Mouse (Mus musculus) CH12.LX (cell line): ENCODE data around the gene Taar8c. TPM values are rescaled to one million over a fixed set of nuclear protein-coding genes. Genes with fewer than 3 reads are reported as not detected.
"Not testable (repeated sequence)": the region's sequence is repeated elsewhere in the genome, so short reads cannot be mapped to it uniquely, and the experiment has no call there.

Source experiments
- DNase-seq: peaks from one replicate; pipeline ENCODE4 v3.0.0-alpha.2; 2013; ENCODE audit errors: extremely low read depth
- H3K27ac ChIP-seq: 2 replicates; pipeline ENCODE4 v1.5.1; 2012; ENCODE audit warnings: low read depth, mild to moderate bottlenecking, control low read depth, moderate library complexity; ENCODE audit not compliant: insufficient read depth
- H3K27me3 ChIP-seq: replicated peaks from 2 replicates; pipeline ENCODE3; 2012; ENCODE audit warnings: inconsistent platforms
- H3K36me3 ChIP-seq, 2 experiments: replicated peaks in 1 of 2; 2 replicates each; pipeline versions ENCODE3 to v1.6.1; 2012; ENCODE audit warnings: inconsistent platforms in 1 of 2, low read length in 1 of 2, mild to moderate bottlenecking in 1 of 2, mixed read lengths in 1 of 2, moderate library complexity in 1 of 2; ENCODE audit not compliant: control insufficient read depth in 1 of 2, insufficient read depth in 1 of 2
- H3K4me1 ChIP-seq, 2 experiments: 2 replicates each; pipeline ENCODE4 v1.6.1; 2012; ENCODE audit warnings: inconsistent platforms in 1 of 2, moderate library complexity in 1 of 2; ENCODE audit not compliant: insufficient read depth in 2 of 2, control insufficient read depth in 1 of 2
- H3K4me2 ChIP-seq: 2 replicates; pipeline ENCODE4 v1.6.1; 2012; ENCODE audit warnings: low read depth, mild to moderate bottlenecking, control low read depth; ENCODE audit not compliant: poor library complexity, insufficient read depth, severe bottlenecking
- H3K4me3 ChIP-seq, 3 experiments: fragments of 150-350 bp in 1 of 3; sonication (generic) in 1 of 3; replicated peaks in 1 of 3; 2 replicates each; pipeline versions ENCODE3 to v1.5.1; 2011 to 2012; ENCODE audit warnings: low read depth in 2 of 3, low read length in 2 of 3, mild to moderate bottlenecking in 2 of 3, moderate library complexity in 2 of 3, control low read depth in 1 of 3, improper control_type of control experiment in 1 of 3, inconsistent platforms in 1 of 3, mixed read lengths in 1 of 3; ENCODE audit not compliant: poor library complexity in 1 of 3
- H3K79me2 ChIP-seq: replicated peaks from 2 replicates; pipeline ENCODE4 v1.6.1; 2012; ENCODE audit warnings: mild to moderate bottlenecking, moderate library complexity; ENCODE audit not compliant: control insufficient read depth, poor library complexity, insufficient read depth, severe bottlenecking; ENCODE audit errors: extremely low read depth
- H3K9ac ChIP-seq: 2 replicates; pipeline ENCODE4 v1.6.1; 2012; ENCODE audit warnings: low read depth, mild to moderate bottlenecking, control low read depth, moderate library complexity; ENCODE audit not compliant: insufficient read depth
- H3K9me3 ChIP-seq: replicated peaks from 2 replicates; pipeline ENCODE3; 2012; ENCODE audit warnings: low read length, inconsistent platforms, mixed read lengths
- CTCF ChIP-seq, 2 experiments: IDR thresholded peaks in 1 of 2; conservative IDR thresholded peaks in 1 of 2; 2 replicates each; pipeline ENCODE4 v1.5.1; 2011 to 2012; ENCODE audit warnings: low read depth in 2 of 2, low read length in 2 of 2, improper control_type of control experiment in 1 of 2, inconsistent platforms in 1 of 2, mild to moderate bottlenecking in 1 of 2, moderate library complexity in 1 of 2
- ETS1 ChIP-seq: conservative IDR thresholded peaks from 2 replicates; pipeline ENCODE4 v1.6.1; 2012; ENCODE audit warnings: low read depth, mild to moderate bottlenecking, inconsistent platforms, low read length, improper control_type of control experiment, moderate library complexity
- GABPA ChIP-seq: IDR thresholded peaks from 2 replicates; pipeline ENCODE4 v1.6.1; 2012; ENCODE audit warnings: low read depth, low read length, improper control_type of control experiment, inconsistent platforms; ENCODE audit not compliant: insufficient replicate concordance
- HCFC1 ChIP-seq: IDR thresholded peaks from 2 replicates; pipeline ENCODE4 v1.6.1; 2012; ENCODE audit warnings: low read depth, mild to moderate bottlenecking, inconsistent platforms, low read length, improper control_type of control experiment
- IRF4 ChIP-seq: IDR thresholded peaks from 2 replicates; pipeline ENCODE4 v1.6.1; 2014; ENCODE audit warnings: low read depth, mild to moderate bottlenecking, inconsistent platforms, low read length, improper control_type of control experiment
- JUND ChIP-seq: conservative IDR thresholded peaks from 2 replicates; pipeline ENCODE4 v1.6.1; 2011; ENCODE audit warnings: low read depth, low read length, improper control_type of control experiment
- KAT2A ChIP-seq: IDR thresholded peaks from 2 replicates; pipeline ENCODE4 v1.6.1; 2012; ENCODE audit warnings: low read length, improper control_type of control experiment, inconsistent platforms; ENCODE audit not compliant: insufficient replicate concordance
- MAFK ChIP-seq: IDR thresholded peaks from 2 replicates; pipeline ENCODE4 v1.6.1; 2011; ENCODE audit warnings: low read length, improper control_type of control experiment; ENCODE audit not compliant: insufficient replicate concordance
- MXI1 ChIP-seq: IDR thresholded peaks from 2 replicates; pipeline ENCODE4 v1.6.1; 2011; ENCODE audit warnings: mild to moderate bottlenecking, low read depth, low read length, improper control_type of control experiment
- MYC ChIP-seq: IDR thresholded peaks from 2 replicates; pipeline ENCODE4 v1.6.1; 2011; ENCODE audit warnings: low read depth, mild to moderate bottlenecking, improper control_type of control experiment, low read length
- POLR2A ChIP-seq: IDR thresholded peaks from 2 replicates; pipeline ENCODE4 v1.6.1; 2011; ENCODE audit warnings: low read depth, mild to moderate bottlenecking, improper control_type of control experiment, low read length
- POLR2AphosphoS2 ChIP-seq: IDR thresholded peaks from 2 replicates; pipeline ENCODE4 v1.6.1; 2011; ENCODE audit warnings: low read depth, low read length, improper control_type of control experiment
- RAD21 ChIP-seq: IDR thresholded peaks from 2 replicates; pipeline ENCODE4 v1.6.1; 2011; ENCODE audit warnings: low read depth, mild to moderate bottlenecking, low read length, improper control_type of control experiment, moderate library complexity
- RCOR1 ChIP-seq: conservative IDR thresholded peaks from 2 replicates; pipeline ENCODE4 v1.6.1; 2012; ENCODE audit warnings: low read depth, mild to moderate bottlenecking, inconsistent platforms, low read length, improper control_type of control experiment
- SIN3A ChIP-seq: IDR thresholded peaks from 2 replicates; pipeline ENCODE4 v1.6.1; 2012; ENCODE audit warnings: low read length, improper control_type of control experiment, inconsistent platforms
- SMC3 ChIP-seq: IDR thresholded peaks from 2 replicates; pipeline ENCODE4 v1.6.1; 2011; ENCODE audit warnings: low read depth, low read length, improper control_type of control experiment
- UBTF ChIP-seq: IDR thresholded peaks from 2 replicates; pipeline ENCODE4 v1.6.1; 2012; ENCODE audit warnings: low read depth, mild to moderate bottlenecking, inconsistent platforms, low read length, improper control_type of control experiment, moderate library complexity
- USF2 ChIP-seq: conservative IDR thresholded peaks from 2 replicates; pipeline ENCODE4 v1.6.1; 2011; ENCODE audit warnings: low read depth, low read length, improper control_type of control experiment
- dilution Hi-C: fragments of 300-500 bp; cut with MboI; formaldehyde crosslinking; loops from 2 replicates; pipeline ENCODE4 v1.14.3; 2020; ENCODE audit warnings: low sequenced_read_pairs; ENCODE audit not compliant: extremely low pct_unique_long_range_greater_than_20kb, extremely low pct_ligation_motif_present
- in situ Hi-C: fragments of 300-500 bp; cut with MboI; formaldehyde crosslinking; loops from 3 replicates; pipeline ENCODE4 v1.14.3; 2019; ENCODE audit warnings: low sequenced_read_pairs, low pct_ligation_motif_present, low pct_unique_long_range_greater_than_20kb, mixed read lengths
- polyA plus RNA-seq: library from polyadenylated mRNA; unstranded; fragments of >175 nt; gene quantifications from 2 replicates; pipeline ENCODE4 v1.2.1, GENCODE M21; 2012; ENCODE audit warnings: low read depth; ENCODE audit not compliant: insufficient read length
- total RNA-seq, 2 experiments: library from RNA; depleted of rRNA; stranded (reverse); fragments of 300-350 nt in 1 of 2; fragments of >200 nt in 1 of 2; gene quantifications; 2 replicates each; pipeline ENCODE4 v1.2.3; 2012 to 2014

Gene Taar8c
- total and polyA plus RNA-seq, 3 experiments = not detected

GRCm38 (mm10) chr10:24131451-24132262 lies 29.9 kb upstream of the Taar8c start:
- H3K27me3 ChIP-seq = no peaks in the 10 kb centered on the region
- no peaks in the 10 kb centered on the region for H3K9me3 ChIP-seq
- H3K9ac ChIP-seq = no peak overlapping the region
- peak overlapping the region in 1 of 3 experiments; percentile 14 for H3K4me3 ChIP-seq
- no peaks in the 10 kb centered on the region for H3K79me2 ChIP-seq
- peak overlapping the region; percentile 71 for H3K4me2 ChIP-seq
- no peaks in the 10 kb centered on the region for H3K36me3 ChIP-seq
- TF ChIP-seq KAT2A (no peak), MYC (no peak), POLR2A (no peak), UBTF (no peak), IRF4 (peak; percentile 71; the same call in 1 of the 2 replicates), USF2 (no peak), GABPA (no peak), RAD21 (peak; percentile 94), MXI1 (no peak), MAFK (no peak), HCFC1 (no peak), CTCF (conservative IDR thresholded peaks at IDR 0.05 in 1 of 2, IDR thresholded peaks at IDR 0.05 in 1 of 2; ENCODE audit: low read depth in 2 of 2, low read length in 2 of 2) (peak; percentile 61 to 90; a peak in 3 of 4 replicates), JUND (no peak), POLR2AphosphoS2 (no peak), SMC3 (peak; percentile 76), RCOR1 (no peak)
- TF ChIP-seq, all 38 proteins: peak for 4
- peak; percentile 85 for DNase-seq
- peaks cover 0 to 17% of the 10 kb centered on the region in 2 experiments; a peak in 2 of 4 replicates for H3K4me1 ChIP-seq
- dilution Hi-C loops = no loop called here
- in situ Hi-C loops = loop anchor here (25.0 kb wide), 1 partner anchor 319 kb away; no protein-coding TSS in a partner anchor
- no peak overlapping the region for H3K27ac ChIP-seq

GRCm38 (mm10) chr10:24111116-24111778 lies 9.5 kb upstream of the Taar8c start:
- Histone ChIP-seq H3K27me3 (no peaks in the 10 kb centered on the region), H3K4me1 (no peaks in the 10 kb centered on the region), H3K9ac (no peak overlapping the region)
- in situ Hi-C loops = no loop called here
- peak; percentile 75 for TF ChIP-seq CTCF (conservative IDR thresholded peaks at IDR 0.05 in 1 of 2, IDR thresholded peaks at IDR 0.05 in 1 of 2; ENCODE audit: low read depth in 2 of 2, low read length in 2 of 2)
- TF ChIP-seq SIN3A = no peak
- TF ChIP-seq SMC3 = peak; percentile 80
- peak; percentile 51 for TF ChIP-seq RAD21
- no peak for TF ChIP-seq GABPA
- TF ChIP-seq ETS1 = no peak
- TF ChIP-seq USF2 = no peak
- TF ChIP-seq, all 38 proteins: peak for 3
- no peak overlapping the region for H3K4me3 ChIP-seq
- H3K27ac ChIP-seq = no peak overlapping the region
- peak; percentile 52 for DNase-seq
- 0 out of 2 replicates have a peak overlapping the region, but pooled peaks have one; percentile 36 for H3K4me2 ChIP-seq
- H3K79me2 ChIP-seq = no peaks in the 10 kb centered on the region
- no peaks in the 10 kb centered on the region for H3K9me3 ChIP-seq
- H3K36me3 ChIP-seq = no peaks in the 10 kb centered on the region
- dilution Hi-C loops = no loop called here

DNA sequence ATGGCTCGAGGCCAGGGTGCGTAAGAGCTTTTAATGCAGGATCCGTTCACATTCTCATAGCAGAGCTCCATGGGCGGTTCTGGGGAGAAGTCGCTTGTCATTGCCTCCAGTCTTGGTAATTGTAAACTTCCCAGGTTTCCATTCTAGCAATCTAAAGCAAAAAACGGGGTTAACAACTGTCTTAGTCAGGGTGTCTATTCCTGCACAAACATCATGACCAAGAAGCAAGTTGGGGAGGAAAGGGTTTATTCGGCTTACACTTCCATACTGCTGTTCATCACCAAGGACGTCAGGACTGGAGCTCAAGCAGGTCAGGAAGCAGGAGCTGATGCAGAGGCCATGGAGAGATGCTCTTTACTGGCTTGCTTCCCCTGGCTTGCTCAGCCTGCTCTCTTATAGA lies 7.7 kb upstream of the Taar8c start, which contains the start of gene Taar9:
Gene Taar9, minus strand, starts transcription at position 101 of the 400 bp plus-strand sequence.
- H3K9me3 ChIP-seq, H3K9ac ChIP-seq, dilution Hi-C loops, H3K79me2 ChIP-seq, H3K4me3 ChIP-seq, H3K4me2 ChIP-seq, H3K27me3 ChIP-seq, DNase-seq, H3K36me3 ChIP-seq, H3K27ac ChIP-seq, in situ Hi-C loops, H3K4me1 ChIP-seq: not testable (repeated sequence)
